In genomic region chr12:55506029-55506330, GRCm38 (mm10) we compare ENCODE assay signal across 9 mouse cellular contexts. TPM values are rescaled to one million over a fixed set of nuclear protein-coding genes. Genes with fewer than 3 reads are reported as not detected.
DNase-seq lines count a peak whose midpoint lies in the region; ATAC-seq and TF ChIP-seq lines count a peak whose summit lies in the region.
"Had no signal": no experiment of that assay in that cellular context is flagged by ENCODE, and none has a peak within 500 bp of the region (broad histone marks: within the 10 kb centered on the region; RNA-seq: fewer than 3 reads in every experiment).

No protein-coding gene starts in this region.

- TF ChIP-seq CTCF in heart, adult 2 months (IDR thresholded peaks at IDR 0.05), result peak; percentile 90
- peak; percentile 85 for TF ChIP-seq CTCF in lung, embryonic 14.5 days (IDR thresholded peaks at IDR 0.05; ENCODE audit: low read depth)

- intact Hi-C loops in heart, adult 2 months (cut with DNase I), result no loop called here

- H3K36me3 ChIP-seq in heart, adult 2 months (ENCODE audit: control insufficient read depth, insufficient read depth, low read length), result no peaks in the 10 kb centered on the region
- H3K36me3 ChIP-seq in heart, embryonic 11.5 days (ENCODE audit: control insufficient read depth, insufficient read depth, low read length), result no peaks in the 10 kb centered on the region
- H3K36me3 ChIP-seq in lung, embryonic 14.5 days (ENCODE audit: insufficient read depth), result no peaks in the 10 kb centered on the region
- H3K36me3 ChIP-seq in splenic B cell, adult 2 months (ENCODE audit: control insufficient read depth, insufficient read depth, low read length, poor library complexity, severe bottlenecking), result no peaks in the 10 kb centered on the region
- H3K36me3 ChIP-seq: embryonic facial prominence, embryonic 15.5 days had no signal

- H3K9me3 ChIP-seq in heart, embryonic 11.5 days (replicated peaks; ENCODE audit: control insufficient read depth, low read length), result no peaks in the 10 kb centered on the region
- H3K9me3 ChIP-seq in lung, embryonic 14.5 days (ENCODE audit: low read depth, low read length), result no peaks in the 10 kb centered on the region
- H3K9me3 ChIP-seq: embryonic facial prominence, embryonic 15.5 days had no signal

- TF ChIP-seq POLR2A in heart, adult 2 months (IDR thresholded peaks at IDR 0.05; ENCODE audit: insufficient read depth, low read depth, low read length), result no peak

- TF ChIP-seq EP300 in heart, adult 2 months (IDR thresholded peaks at IDR 0.05; ENCODE audit: insufficient read depth, low read depth, low read length), result 0 out of 2 replicates have a peak, but pooled peaks have one; percentile 27

- no peak overlapping the region for H3K9ac ChIP-seq in heart, adult 2 months (ENCODE audit: low read depth, low read length)
- no peak overlapping the region for H3K9ac ChIP-seq in heart, embryonic 11.5 days (ENCODE audit: low read depth, low read length)
- no peak overlapping the region for H3K9ac ChIP-seq in lung, embryonic 14.5 days
- H3K9ac ChIP-seq: embryonic facial prominence, embryonic 15.5 days had no signal

- no peaks in the 10 kb centered on the region for H3K27me3 ChIP-seq in heart, adult 2 months (ENCODE audit: control insufficient read depth, insufficient read depth, low read length)
- H3K27me3 ChIP-seq in heart, embryonic 11.5 days (ENCODE audit: control insufficient read depth, insufficient read depth, low read length), result no peaks in the 10 kb centered on the region
- no peaks in the 10 kb centered on the region for H3K27me3 ChIP-seq in lung, embryonic 14.5 days (ENCODE audit: insufficient read depth, low read length)
- H3K27me3 ChIP-seq in splenic B cell, adult 2 months (ENCODE audit: control insufficient read depth, insufficient read depth, low read length, poor library complexity, severe bottlenecking), result no peaks in the 10 kb centered on the region; the same call in 1 of the 2 replicates
- H3K27me3 ChIP-seq: embryonic facial prominence, embryonic 15.5 days had no signal

- H3K4me1 ChIP-seq in heart, adult 2 months (ENCODE audit: control insufficient read depth, insufficient read depth, low read length), result no peaks in the 10 kb centered on the region
- H3K4me1 ChIP-seq in heart, embryonic 11.5 days (ENCODE audit: control insufficient read depth, insufficient read depth, low read length), result no peaks in the 10 kb centered on the region
- H3K4me1 ChIP-seq in lung, embryonic 14.5 days (ENCODE audit: insufficient read depth), result no peaks in the 10 kb centered on the region
- H3K4me1 ChIP-seq: embryonic facial prominence, embryonic 15.5 days had no signal

- 0% methylated on average over 6 of the region's 6 CpGs for WGBS in heart, adult 2 months
- 1% methylated on average over 6 of the region's 6 CpGs for WGBS in heart, embryonic 11.5 days (ENCODE audit: insufficient replicate concordance)
- WGBS in lung, embryonic 14.5 days, result 0% methylated on average over 6 of the region's 6 CpGs

- no peak overlapping the region for H3K4me3 ChIP-seq in heart, adult 2 months
- H3K4me3 ChIP-seq in heart, embryonic 11.5 days (ENCODE audit: low read depth, low read length), result no peak overlapping the region
- no peak overlapping the region for H3K4me3 ChIP-seq in lung, embryonic 14.5 days (ENCODE audit: low read depth, low read length)
- H3K4me3 ChIP-seq: embryonic facial prominence, embryonic 15.5 days had no signal

- peak; percentile 42 to 73 for DNase-seq in heart, adult 2 months
- DNase-seq in right cerebral cortex, postnatal 4 days, result peak; percentile 83
- no peak for DNase-seq in right cerebral cortex, postnatal 25 days
- peak; percentile 65 for DNase-seq in c-Kit-negative CD71-positive TER-119-positive erythroid progenitor cells, embryonic 14.5 days (ENCODE audit: low read depth, low spot score)
- DNase-seq in forelimb bud, embryonic 11.5 days (ENCODE audit: low read depth, low spot score), result peak; percentile 83
- DNase-seq in lung, embryonic 14.5 days, result peak; percentile 95
- peak; percentile 91 for DNase-seq in splenic B cell, adult 2 months (ENCODE audit: low read depth, low spot score)

- H3K27ac ChIP-seq in heart, adult 2 months, result no peak overlapping the region
- no peak overlapping the region for H3K27ac ChIP-seq in heart, embryonic 11.5 days (ENCODE audit: low read depth, low read length)
- no peak overlapping the region for H3K27ac ChIP-seq in lung, embryonic 14.5 days (ENCODE audit: low read depth)
- H3K27ac ChIP-seq: embryonic facial prominence, embryonic 15.5 days had no signal

- H3K4me2 ChIP-seq in heart, embryonic 11.5 days, result no peak overlapping the region
- H3K4me2 ChIP-seq in lung, embryonic 14.5 days, result no peak overlapping the region
- H3K4me2 ChIP-seq: embryonic facial prominence, embryonic 15.5 days had no signal

- ATAC-seq in heart, embryonic 11.5 days (replicated peaks; ENCODE audit: insufficient number of reproducible peaks, low FRiP score, low TSS enrichment), result no peak
- ATAC-seq in lung, embryonic 14.5 days (ENCODE audit: insufficient read depth), result no peak

- H3K79me2 ChIP-seq in heart, adult 2 months (replicated peaks; ENCODE audit: control insufficient read depth, insufficient read depth, low read length), result no peaks in the 10 kb centered on the region

RNA-seq across cellular contexts. Expression of gene Nfkbia, which starts 13.5 kb away (rescaled TPM):
- total RNA-seq in heart, adult 2 months (2021), result 10 to 100 TPM; 65.7 to 80.3 TPM
- polyA plus RNA-seq in heart, adult 2 months (2012; rRNA removed), result 86.0 and 106 TPM in 2 replicates
- polyA plus RNA-seq in heart, embryonic 11.5 days (2014; fragmentation: Nextera tagmentation; extraction: Ambion mirVana), result 42.6 and 52.2 TPM in 2 replicates
- polyA plus RNA-seq in lung, embryonic 14.5 days (2014; fragmentation: Nextera tagmentation; extraction: Ambion mirVana), result 81.0 and 93.6 TPM in 2 replicates

RNA-seq across cellular contexts. Expression of gene Aldoart2, which starts 59.1 kb away (rescaled TPM):
- total RNA-seq in heart, adult 2 months (2021), result not detected
- polyA plus RNA-seq in heart, adult 2 months (2012; rRNA removed), result 0.10 and 0.26 TPM in 2 replicates
- 0.19 and 0.28 TPM in 2 replicates for polyA plus RNA-seq in heart, embryonic 11.5 days (2014; fragmentation: Nextera tagmentation; extraction: Ambion mirVana)
- polyA plus RNA-seq in lung, embryonic 14.5 days (2014; fragmentation: Nextera tagmentation; extraction: Ambion mirVana), result not detected in 2 replicates
- polyA plus RNA-seq: embryonic facial prominence, embryonic 15.5 days had no signal
